Mouse (Mus musculus) C2C12 (cell line): ENCODE data around the gene Mfng.

ENCODE experiments used
- CEBPB ChIP-seq: IDR thresholded peaks from one replicate; pipeline ENCODE4 v1.6.1; 2011; ENCODE audit warnings: low read depth, mild to moderate bottlenecking, control low read depth, moderate library complexity
- CTCF ChIP-seq: IDR thresholded peaks from one replicate; pipeline ENCODE4 v1.5.1; 2011; ENCODE audit not compliant: control insufficient read depth, insufficient read depth, insufficient read length
- MYOD1 ChIP-seq: IDR thresholded peaks from one replicate; pipeline ENCODE4 v1.6.1; 2011; ENCODE audit warnings: low read depth; ENCODE audit not compliant: control insufficient read depth, insufficient read length
- MYOG ChIP-seq: IDR thresholded peaks from one replicate; pipeline ENCODE4 v1.6.1; 2011; ENCODE audit not compliant: control insufficient read depth, insufficient read length; ENCODE audit errors: extremely low read depth
- USF1 ChIP-seq: IDR thresholded peaks from one replicate; pipeline ENCODE4 v1.6.1; 2011; ENCODE audit warnings: low read depth, mild to moderate bottlenecking, control low read depth, moderate library complexity

DNA sequence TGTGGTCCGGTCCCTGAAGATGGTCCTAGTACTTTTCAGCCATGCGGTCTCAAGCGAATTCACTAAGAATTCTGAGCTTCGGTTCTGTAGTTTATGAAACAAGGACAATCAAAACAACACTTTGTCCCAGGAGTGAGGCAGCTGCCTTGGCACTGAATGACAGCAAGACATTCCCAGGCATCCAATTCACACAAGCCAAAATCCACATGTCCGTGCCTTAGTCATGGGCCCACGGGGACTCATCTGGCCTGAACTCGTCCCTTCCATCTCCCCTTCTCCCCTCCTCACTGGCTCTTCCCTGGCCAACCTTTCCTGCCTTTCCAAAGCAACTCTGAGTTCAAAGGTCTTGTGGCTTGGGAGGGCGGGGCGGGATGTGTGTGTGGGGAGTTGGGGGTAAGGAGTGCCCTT is 13.1 kb upstream of the Mfng start:
- TF ChIP-seq CTCF (no peak), CEBPB (no peak), MYOG (no peak), MYOD1 (no peak), USF1 (no peak)
